Mouse (Mus musculus) layer of hippocampus, postnatal 25 days (tissue): ENCODE results near the gene Dcdc2a. TPM values are rescaled to one million over a fixed set of nuclear protein-coding genes. Genes with fewer than 3 reads are reported as not detected.

Experiments used
- DNase-seq, 2 experiments: peaks; one replicate each; pipeline ENCODE4 v3.0.0; 2022; ENCODE audit warnings: mixed read lengths in 2 of 2, low spot score in 1 of 2; ENCODE audit errors: extremely low spot score in 1 of 2
- total RNA-seq, 2 experiments: library from RNA; stranded (reverse); gene quantifications; 2 replicates each; pipeline ENCODE4 v1.2.3; 2021

Dcdc2a gene
- total RNA-seq, 2 experiments from 2014 or later, result 9.7 to 12.1 TPM

DNA sequence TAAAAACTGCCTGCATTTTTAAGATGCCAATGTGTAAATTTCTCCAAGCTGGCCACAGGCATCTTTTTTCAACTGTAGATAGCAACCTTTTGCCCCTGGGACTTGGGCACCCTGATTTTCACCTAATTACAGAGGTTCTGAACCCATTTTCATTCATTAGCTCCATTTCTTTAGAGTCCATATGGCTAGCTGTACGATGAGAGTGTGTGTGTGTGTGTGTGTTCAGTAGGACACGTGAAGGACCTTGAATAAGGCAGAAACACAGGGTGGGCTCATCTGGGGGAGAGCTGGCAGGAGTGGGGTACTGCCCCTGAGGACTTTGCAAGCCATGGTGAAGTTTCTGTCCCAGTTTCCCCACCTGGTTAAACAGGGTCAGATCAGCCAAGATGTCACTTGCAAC lies 105.0 kb downstream of the Dcdc2a start:
- no peak for DNase-seq

DNA sequence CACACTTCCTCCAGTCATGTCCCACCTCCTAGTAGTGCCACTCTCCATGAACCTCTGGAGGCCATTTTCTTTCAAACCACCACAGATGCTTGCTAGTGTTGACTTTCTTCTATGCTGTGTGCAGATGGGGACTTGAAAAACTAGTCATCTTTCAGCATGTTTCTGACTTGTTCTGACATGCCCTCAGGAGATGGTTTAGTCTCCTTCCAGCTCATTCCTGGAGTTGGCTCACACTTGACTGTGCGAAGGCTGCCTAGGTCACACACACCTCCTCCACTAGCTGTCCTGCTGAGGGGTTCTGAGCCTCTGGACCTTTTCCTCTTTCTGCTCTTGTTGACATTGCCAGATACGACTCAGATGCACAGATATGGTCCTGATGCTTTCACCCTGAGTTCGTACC lies 106.8 kb downstream of the Dcdc2a start:
- no peak for DNase-seq

DNA sequence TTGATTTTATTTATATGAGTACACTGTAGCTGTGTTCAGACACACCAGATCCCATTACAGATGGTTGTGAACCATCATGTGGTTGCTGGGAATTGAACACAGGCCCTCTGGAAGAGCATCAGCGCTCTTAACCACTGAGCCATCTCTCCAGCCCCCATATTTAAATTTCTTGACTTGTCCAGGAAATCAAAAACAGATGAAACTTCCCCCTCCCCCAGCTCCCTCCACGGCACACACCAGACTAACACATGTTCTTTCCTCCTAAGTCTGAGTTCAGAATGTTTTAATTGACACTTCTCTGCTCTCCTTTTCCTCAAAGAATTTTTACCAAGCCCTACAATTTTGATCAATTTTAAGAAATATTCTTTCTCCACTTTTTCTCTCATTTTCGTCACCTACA lies 113.1 kb downstream of the Dcdc2a start:
- no peak for DNase-seq

DNA sequence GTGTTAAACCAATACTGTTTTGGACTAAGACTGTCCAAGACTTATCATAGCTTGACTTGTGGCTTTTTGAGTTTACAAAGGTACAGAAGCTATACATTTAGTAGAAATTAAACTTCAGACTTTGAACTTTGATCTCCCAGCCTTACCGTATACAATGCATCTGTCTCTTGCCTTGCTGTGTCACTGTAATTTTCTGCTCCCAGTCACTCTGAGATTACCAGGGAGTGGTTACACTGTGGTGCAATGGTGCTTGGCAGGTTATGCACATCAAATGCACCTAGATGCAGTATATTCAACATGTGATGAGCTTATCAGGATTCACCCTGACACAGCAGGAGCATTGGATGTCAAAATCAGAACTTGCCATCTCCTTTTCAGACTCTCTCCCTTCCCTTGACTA lies 122.0 kb downstream of the Dcdc2a start:
- DNase-seq, result no peak

DNA sequence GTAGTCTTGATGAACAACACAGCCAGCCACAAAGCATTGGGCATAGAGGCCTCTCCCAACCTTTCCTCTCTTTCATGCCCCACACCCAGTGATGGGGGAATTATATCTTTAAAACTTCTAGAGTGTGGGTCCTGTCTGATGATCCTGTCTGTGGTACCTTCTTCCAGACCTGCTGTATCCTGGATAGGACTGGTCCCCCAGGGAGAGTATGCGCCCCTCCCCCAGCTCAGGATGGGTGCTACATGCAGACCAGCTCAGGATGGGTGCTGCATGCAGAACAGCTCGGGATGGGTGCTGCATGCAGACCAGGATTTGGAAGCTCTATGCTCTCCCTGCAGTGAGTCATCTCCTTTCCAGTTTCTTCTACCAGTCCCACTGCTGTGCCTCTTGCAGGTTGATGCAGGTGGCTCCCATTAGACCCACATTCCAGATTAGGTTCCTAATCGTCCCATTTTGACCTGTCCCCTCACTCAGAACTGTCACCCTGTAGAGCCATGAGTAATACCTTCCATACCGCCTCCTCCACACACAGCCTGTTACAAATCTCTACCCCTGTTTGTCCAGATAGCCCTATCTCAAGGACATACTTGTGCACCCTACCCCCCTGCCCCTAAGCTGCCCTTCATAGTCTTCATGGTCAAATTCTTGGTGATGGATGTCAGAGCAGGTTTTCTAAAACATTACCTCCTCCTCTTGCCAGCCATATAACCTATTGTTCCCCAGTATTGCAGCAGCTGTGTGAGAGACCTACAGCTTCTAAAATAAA lies 122.6 kb downstream of the Dcdc2a start:
- DNase-seq, result no peak

DNA sequence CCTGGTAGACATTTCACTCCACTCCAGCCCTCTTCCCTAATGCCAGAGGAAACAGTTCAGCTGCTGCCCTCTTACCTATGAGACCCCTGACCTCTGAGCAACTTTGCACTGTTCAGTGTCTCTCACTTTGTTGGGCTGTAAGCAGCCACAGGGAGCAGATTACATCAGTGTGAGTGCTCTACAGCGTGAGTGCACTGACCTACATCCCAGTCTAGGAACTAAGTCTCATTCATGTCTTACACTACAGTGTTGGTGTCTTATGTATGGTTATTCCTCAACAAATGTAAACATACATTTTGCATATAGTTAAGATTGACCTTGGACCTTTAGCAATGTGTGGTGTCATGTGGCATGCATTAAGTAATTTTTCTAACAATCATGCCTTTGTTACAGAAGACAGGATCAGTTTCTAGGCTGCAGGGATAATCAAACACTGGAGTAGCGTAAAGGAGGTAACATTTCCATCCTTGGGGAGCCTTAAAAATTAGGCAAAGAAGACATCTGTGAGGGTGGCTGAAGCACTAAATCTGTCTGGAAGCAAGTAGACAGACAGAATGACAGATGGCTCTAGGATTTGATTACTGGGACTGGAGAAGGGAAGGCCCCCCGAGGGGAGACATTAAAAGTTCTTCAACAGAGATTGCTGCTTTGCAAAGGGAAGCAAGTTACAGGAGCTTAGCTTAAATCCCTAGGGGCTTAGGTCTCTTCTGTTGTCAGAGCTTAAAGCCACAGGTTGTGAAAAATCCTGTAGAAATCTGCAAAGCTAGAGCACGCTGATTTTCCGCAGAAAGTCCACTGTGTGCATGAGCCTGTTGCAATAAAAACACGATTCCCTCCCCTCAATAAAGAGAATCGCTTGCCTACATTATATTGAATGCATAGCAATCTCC lies 130.9 kb downstream of the Dcdc2a start:
- DNase-seq, result no peak

DNA sequence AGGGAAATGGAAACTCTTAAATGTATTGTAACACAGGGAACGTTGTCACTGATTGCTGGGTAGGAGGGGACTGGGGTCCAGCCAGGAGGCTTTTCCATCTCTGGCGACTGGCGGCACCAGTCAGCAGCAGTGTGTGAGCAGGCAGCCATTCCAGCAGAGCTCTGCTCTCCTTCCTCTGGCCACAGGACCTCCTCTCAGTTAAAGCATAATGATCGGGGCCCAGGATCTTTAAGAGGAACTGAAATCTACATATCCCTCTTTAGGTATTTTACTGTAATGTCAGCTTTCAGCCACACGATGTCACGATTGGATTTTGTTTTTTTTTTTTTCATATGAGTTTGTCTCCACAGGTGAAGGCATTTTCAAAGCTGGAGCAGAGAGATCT lies 131.5 kb downstream of the Dcdc2a start:
- peak; percentile 13 to 22 for DNase-seq

DNA sequence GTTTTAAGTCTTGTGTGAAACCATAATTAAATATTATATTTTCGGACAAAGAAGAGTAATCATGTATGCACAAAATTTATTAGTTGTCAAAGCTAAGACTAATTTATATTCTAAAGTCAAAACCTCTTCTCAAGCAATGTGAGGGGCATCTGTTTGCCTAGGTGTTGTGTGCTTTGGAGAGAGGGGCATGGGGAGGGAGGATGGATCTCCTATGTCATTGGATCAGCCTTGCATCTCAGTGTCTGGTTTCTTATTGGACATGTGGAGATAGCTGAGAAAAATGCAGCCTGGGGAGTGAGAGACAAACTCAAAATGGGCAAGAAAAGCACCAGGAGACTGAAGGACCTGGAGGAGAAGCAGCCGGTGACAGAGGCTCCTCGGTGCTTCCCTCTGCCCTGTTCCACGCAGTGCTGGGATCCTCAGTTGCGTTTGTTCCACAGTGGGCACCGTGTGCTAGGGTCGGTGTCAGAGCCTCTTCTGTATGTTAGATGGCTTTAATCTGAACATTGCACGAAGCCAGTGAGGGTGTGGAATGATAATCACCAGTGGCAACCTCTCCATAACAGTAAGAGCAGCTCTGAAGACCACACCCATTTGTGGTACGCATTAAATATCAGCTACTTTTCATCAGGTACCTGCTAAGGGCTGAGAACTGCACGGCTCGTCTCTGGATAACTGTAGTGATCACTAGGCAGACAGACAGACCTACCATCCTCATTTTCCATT lies 133.8 kb downstream of the Dcdc2a start:
- DNase-seq, result no peak

DNA sequence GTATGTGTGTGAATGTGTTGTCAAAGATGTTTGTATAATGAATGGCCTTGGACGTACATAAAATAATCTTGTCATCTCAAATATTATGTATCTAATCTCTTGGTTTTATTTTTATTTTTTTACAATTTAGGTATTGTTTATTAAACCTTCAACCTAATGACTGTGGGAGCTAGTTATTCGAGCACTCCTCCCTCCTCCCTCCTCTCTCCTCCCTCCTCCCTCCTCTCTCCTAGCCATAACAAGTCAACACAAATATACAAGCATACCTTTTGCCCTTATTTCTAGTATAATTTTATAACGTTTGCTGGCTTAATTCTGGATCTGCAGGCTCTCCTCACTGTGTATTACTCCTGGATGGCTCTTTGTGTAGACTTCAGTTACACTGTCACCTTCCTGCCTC lies 134.4 kb downstream of the Dcdc2a start:
- DNase-seq, result no peak

DNA sequence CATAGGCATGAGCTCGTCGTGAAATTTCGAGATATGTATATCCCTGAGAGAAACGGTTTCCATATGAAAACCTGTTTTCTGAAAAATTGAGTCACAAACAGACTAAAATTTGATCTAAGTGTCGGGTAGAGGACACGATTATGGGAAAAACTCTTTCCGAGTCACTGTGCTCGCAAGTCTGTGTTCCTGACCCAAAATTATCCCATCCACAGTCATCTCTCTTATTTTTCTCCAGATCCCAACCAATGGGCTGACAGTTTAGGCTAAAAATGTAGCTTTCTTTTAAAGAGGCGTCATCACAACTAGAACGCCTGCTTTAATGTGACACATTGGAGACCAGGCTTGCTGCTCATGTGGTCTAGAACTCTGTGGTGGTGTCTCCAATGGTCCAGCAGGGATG lies 139.9 kb downstream of the Dcdc2a start:
- DNase-seq, result no peak

DNA sequence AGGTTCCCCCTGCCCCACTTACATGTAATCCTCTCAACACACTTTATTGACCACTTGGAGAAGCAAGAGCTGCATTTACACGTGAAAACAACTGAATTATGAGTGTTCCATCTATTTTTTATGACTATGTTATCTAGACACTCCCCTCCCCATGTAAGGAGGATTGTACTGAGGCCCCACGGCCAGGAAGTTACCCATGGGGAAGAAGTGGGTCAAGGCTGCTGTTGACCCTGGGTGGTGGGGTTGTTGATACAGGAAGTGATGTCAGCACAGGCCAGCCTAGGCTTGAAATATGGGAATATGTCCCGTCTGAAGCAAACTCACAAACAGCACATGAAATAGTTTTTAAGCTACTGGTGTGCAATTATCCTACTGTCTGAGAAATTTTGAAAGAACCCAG lies 144.1 kb downstream of the Dcdc2a start:
- DNase-seq, result no peak

DNA sequence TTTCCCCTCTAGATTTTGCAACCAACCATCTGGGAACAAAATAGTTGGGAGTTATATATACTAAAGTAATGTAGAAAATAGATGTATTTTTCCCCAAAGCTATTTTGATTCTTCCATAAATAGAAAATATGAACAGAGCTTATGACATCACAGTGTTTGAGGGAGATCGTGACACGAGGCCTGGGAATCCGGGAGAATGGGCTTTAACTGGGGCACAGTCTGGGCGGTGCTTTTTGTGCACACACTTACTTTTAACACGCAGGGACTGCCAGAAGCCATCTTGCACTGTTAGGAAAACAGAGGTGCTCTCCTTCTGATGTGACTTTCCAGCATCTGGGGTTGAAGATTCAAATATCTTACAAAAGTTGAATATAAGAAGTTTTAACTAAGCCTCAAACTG lies 151.1 kb downstream of the Dcdc2a start:
- DNase-seq, result no peak

DNA sequence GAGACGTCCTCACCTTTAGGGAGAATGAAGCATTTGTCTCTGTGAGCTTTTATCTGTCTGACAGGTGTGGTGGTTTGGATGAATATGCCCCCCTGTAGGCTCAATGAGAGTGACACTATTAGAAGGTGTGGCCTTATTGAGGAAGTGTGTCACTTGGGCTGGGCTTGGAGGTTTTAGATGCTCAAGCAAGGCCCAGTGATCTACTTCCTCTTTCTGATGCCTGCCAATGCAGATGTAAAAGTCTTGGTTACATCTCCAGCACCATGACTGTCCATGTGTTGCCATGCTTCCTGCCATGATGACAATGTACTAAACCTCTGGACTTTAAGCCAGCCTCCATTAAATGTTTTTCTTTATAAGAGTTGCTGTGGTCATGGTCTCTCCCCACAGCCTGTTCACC lies 162.6 kb downstream of the Dcdc2a start:
- DNase-seq, result no peak

DNA sequence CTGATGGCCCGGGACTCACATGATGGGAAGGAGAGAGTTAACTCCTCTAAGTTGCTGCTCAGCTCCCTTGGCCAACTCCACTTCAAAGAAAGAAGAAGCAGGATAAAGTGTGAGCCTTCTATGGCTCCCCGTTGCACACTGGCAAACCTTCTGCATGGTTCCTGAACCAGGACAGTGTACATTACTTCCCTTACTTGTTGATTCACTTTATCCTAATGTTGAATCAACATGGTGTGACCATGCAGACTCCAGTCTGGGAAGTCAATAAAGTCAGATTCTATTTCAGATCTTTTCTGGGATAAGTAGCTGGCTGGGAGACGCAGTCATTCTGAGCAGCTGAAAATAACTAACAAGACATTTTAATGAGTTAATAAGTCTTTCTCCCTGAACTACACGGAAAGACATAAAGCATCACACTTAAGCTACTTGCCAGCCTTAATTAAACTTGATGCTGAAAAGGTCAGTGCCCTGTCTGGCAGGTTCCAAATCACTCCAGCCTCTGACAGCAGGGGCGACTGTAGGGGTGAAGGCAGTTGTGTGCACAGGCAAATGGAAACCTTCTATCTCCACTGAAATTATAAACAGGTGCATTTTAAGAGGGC lies 164.5 kb downstream of the Dcdc2a start:
- no peak for DNase-seq

DNA sequence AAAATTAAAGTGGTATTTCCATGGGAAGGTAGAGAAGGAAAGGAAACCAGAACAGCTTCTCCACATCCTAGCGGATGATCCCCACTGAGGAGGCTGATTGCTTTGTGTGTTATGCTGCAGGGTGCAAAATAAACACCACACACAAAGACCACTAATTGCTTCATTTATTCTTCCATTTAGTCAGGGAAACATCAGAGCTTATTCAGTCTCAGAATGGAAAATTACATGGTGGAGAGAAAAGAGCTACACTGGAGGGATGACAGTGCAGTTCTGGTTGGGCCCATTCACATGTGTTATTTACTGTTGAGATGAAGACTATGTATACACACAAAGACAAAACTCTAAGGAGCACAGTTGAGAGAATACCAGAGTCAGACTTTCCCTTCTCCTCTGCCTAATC lies 196.1 kb downstream of the Dcdc2a start:
- no peak for DNase-seq

DNA sequence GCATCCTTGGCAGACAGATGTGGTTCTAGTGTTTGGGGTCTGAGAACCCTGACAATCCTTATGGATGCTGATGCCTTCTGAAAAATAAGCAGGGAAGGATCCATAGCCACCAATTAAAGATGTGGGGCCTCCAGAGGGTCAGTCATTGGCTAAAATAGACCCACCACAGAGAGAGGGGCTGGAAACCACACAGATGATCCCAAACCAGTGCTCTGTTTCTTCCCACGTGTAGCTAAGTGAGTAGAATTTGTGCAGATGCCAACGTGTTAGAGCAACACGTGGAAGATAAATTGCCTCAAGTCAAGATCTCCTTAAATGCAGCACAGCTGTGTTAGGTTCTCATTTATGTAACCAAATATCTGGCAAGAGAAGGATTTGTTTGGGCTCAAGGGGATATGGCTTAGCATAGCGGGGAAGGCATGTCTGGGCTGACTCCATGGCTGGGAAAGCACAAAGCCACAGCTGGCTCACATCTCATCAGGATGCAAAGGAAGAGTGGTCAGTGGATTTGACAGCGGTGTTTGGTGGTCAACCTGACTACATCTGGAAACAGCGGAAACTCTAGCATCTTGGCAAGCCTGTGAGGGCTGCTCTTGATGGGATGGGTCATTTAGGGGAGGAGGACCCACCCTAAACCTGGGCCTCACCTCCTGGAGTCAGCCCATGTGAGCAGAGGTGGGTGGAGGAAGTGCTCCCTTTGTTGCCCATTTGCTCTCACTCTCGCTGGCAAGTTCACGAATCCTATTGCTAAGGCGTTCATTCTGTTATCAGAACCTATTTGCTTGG lies 198.9 kb downstream of the Dcdc2a start:
- DNase-seq, result no peak

DNA sequence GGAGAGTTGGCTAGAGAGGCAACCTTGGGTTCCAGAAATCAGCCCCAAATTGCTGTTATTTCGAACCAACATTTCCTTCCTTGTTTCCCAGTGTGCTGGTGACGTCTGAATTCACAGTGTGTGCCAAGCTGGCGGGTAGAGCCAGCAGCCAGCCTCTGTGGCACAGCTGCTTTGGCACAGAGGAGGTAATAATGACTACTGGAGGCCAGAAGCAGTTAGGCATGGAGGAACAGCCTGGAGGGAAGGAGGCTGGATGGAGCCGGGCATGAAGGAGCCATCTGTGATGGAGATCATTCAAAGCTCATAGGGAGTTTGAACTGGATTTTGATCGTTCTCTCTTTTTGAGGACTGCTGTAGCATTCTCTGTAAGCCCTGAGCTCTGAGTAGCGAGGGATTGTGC lies 201.8 kb downstream of the Dcdc2a start:
- DNase-seq, result no peak
